Mouse (Mus musculus): ENCODE measurements at regions not wholly inside any gene's neighbourhood (a gene's known extent, or its start where the extent isn't known, plus 50 kb on each side); places are given as distances from the start of the nearest gene placed in this dataset.

GRCm38 (mm10) chr2:46245717-46246116, 1128.5 kb upstream of the Zeb2 start:
- TF ChIP-seq CTCF (IDR thresholded peaks at IDR 0.05) (no peak), EP300 (IDR thresholded peaks at IDR 0.05) (no peak)

All from lung, postnatal 0 days (tissue).